Mouse (Mus musculus) stomach, embryonic 15.5 days (tissue): ENCODE results near the gene Cdyl. TPM values are rescaled to one million over a fixed set of nuclear protein-coding genes. Genes with fewer than 3 reads are reported as not detected.

Experiments used
- ATAC-seq: fragments of 200-750 bp; cut with Nextera tagmentation; 2 replicates; pipeline ENCODE4 v1.8.0; 2017; ENCODE audit warnings: low read depth, moderate number of reproducible peaks, moderate TSS enrichment; ENCODE audit not compliant: insufficient read depth, low FRiP score
- H3K27ac ChIP-seq: fragments of 300-500 bp; sonication (generic); 2 replicates; pipeline ENCODE4 v1.5.1; 2015; ENCODE audit warnings: mild to moderate bottlenecking, inconsistent platforms
- H3K27me3 ChIP-seq: fragments of 300-500 bp; sonication (generic); replicated peaks from 2 replicates; pipeline ENCODE4 v1.6.1; 2015; ENCODE audit warnings: inconsistent platforms
- H3K36me3 ChIP-seq: fragments of 300-500 bp; sonication (generic); 2 replicates; pipeline ENCODE4 v1.6.1; 2015; ENCODE audit warnings: inconsistent platforms
- H3K4me1 ChIP-seq: fragments of 300-500 bp; sonication (generic); 2 replicates; pipeline ENCODE4 v1.6.1; 2015; ENCODE audit warnings: inconsistent platforms
- H3K4me2 ChIP-seq: fragments of 300-500 bp; sonication (generic); 2 replicates; pipeline ENCODE4 v1.6.1; 2015; ENCODE audit warnings: mild to moderate bottlenecking, inconsistent platforms
- H3K4me3 ChIP-seq: fragments of 300-500 bp; sonication (generic); replicated peaks from 2 replicates; pipeline ENCODE4 v1.5.1; 2015; ENCODE audit warnings: inconsistent platforms
- H3K9ac ChIP-seq: fragments of 300-500 bp; sonication (generic); 2 replicates; pipeline ENCODE4 v1.6.1; 2015; ENCODE audit warnings: inconsistent platforms
- H3K9me3 ChIP-seq: fragments of 300-500 bp; sonication (generic); 2 replicates; pipeline ENCODE4 v1.6.1; 2016; ENCODE audit warnings: inconsistent platforms
- WGBS: fragments of 180-500 bp; shearing (Covaris S2); methylation state at CpG from one replicate; pipeline ENCODE4 v1.1.7; 2015; 5-methylcytosine and 5-hydroxymethylcytosine counted together
- polyA plus RNA-seq: library from polyadenylated mRNA; unstranded; fragments of >200 nt; fragmentation: Nextera tagmentation; extraction: Ambion mirVana; gene quantifications from 2 replicates; pipeline ENCODE4 v1.2.1, GENCODE M21; 2015

The Cdyl gene
- polyA plus RNA-seq, 1 experiment from 2014 or later, result 12.1 TPM

GRCm38 (mm10) chr13:35652851-35653250 is 6.8 kb upstream of the Cdyl start:
- Histone ChIP-seq H3K27me3 (no peaks in the 10 kb centered on the region), H3K36me3 (no peaks in the 10 kb centered on the region), H3K9ac (no peak overlapping the region), H3K4me3 (no peak overlapping the region), H3K9me3 (no peaks in the 10 kb centered on the region), H3K4me1 (no peaks in the 10 kb centered on the region), H3K4me2 (no peak overlapping the region), H3K27ac (no peak overlapping the region)
- WGBS, result 81% methylated on average over 4 of the region's 4 CpGs
- no peak for ATAC-seq

DNA sequence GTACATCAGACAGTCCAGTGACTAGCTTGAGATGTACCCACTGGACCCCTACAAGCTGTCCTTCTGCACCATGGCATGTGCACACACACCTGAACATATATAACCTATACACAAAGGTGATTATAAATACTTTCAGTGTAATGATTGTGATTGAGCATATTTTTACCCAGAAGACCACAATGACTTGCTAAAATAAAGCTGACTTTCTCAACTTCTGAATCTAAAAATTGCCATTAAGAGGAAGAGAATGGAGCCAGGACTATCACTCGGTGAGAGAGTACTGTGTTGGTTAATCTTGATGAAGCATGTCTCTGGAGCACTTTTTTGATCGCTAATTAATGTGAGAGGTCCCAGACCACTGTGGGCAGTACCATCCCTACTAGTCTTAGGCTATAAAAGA is 2.8 kb upstream of the Cdyl start:
- ATAC-seq, result no peak
- no peak overlapping the region for H3K4me3 ChIP-seq
- no peaks in the 10 kb centered on the region for H3K36me3 ChIP-seq
- H3K27ac ChIP-seq, result no peak overlapping the region
- H3K9ac ChIP-seq, result no peak overlapping the region
- WGBS, result 88% methylated on average over 2 of the region's 2 CpGs
- H3K4me1 ChIP-seq, result no peaks in the 10 kb centered on the region
- no peaks in the 10 kb centered on the region for H3K27me3 ChIP-seq
- no peak overlapping the region for H3K4me2 ChIP-seq
- no peaks in the 10 kb centered on the region for H3K9me3 ChIP-seq

DNA sequence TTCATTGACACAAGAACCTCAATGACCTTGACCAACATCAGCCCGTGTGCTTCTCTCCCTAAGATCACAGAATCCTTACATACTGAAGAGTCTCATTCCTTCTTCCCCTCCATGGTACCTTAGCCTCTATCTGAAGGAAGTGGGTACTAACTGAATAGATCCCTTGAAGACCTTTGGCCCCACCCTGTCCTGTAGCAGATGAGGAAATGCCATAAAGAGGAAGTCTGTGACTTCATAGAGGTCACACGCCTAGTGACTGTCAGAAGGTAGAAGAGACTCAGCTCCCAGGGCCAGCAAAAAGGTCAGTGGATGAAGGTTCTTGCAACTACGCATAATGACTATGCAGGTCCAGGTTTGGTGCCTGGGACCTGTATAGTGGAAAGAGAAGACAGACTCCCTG is 5.8 kb downstream of the Cdyl start:
- no peaks in the 10 kb centered on the region for H3K4me1 ChIP-seq
- H3K27ac ChIP-seq, result no peak overlapping the region
- H3K27me3 ChIP-seq, result no peaks in the 10 kb centered on the region
- ATAC-seq, result no peak
- H3K36me3 ChIP-seq, result no peaks in the 10 kb centered on the region
- WGBS, result 77% methylated on average over 3 of the region's 3 CpGs
- no peak overlapping the region for H3K4me3 ChIP-seq
- no peak overlapping the region for H3K4me2 ChIP-seq
- no peaks in the 10 kb centered on the region for H3K9me3 ChIP-seq
- H3K9ac ChIP-seq, result no peak overlapping the region

- H3K4me2 ChIP-seq, result no peak overlapping the region
- H3K36me3 ChIP-seq, result no peaks in the 10 kb centered on the region
- no peaks in the 10 kb centered on the region for H3K27me3 ChIP-seq
- no peak overlapping the region for H3K9ac ChIP-seq
- no peaks in the 10 kb centered on the region for H3K9me3 ChIP-seq
- H3K4me3 ChIP-seq, result no peak overlapping the region
- 64% methylated on average over 4 of the region's 4 CpGs for WGBS
- no peak overlapping the region for H3K27ac ChIP-seq
- H3K4me1 ChIP-seq, result no peaks in the 10 kb centered on the region
- no peak for ATAC-seq
Observed at GRCm38 (mm10) chr13:35669910-35670469, 10.4 kb downstream of the Cdyl start.

DNA sequence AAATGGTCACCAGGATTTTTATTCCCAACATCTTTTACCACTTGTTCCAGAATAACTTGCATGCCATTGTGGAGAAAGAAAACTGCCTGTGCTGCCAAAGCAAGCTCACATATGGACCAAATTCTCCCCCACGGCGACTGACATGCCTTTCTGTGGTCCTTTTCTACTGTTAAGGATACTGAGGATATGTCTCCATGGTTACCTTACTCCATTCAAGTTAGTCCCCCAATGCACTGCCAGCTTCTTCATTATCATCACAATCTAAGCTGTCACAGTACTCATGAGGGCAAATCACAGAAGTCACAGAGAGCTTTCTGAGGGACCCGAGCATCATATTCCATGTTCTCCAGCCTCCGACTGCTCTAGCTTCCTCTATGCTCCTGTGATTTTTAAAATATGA is 11.2 kb downstream of the Cdyl start:
- H3K9me3 ChIP-seq, result no peaks in the 10 kb centered on the region
- no peak overlapping the region for H3K4me3 ChIP-seq
- no peaks in the 10 kb centered on the region for H3K27me3 ChIP-seq
- H3K36me3 ChIP-seq, result no peaks in the 10 kb centered on the region
- H3K27ac ChIP-seq, result no peak overlapping the region
- 86% methylated on average over 4 of the region's 4 CpGs for WGBS
- no peaks in the 10 kb centered on the region for H3K4me1 ChIP-seq
- no peak overlapping the region for H3K9ac ChIP-seq
- no peak overlapping the region for H3K4me2 ChIP-seq
- no peak for ATAC-seq

DNA sequence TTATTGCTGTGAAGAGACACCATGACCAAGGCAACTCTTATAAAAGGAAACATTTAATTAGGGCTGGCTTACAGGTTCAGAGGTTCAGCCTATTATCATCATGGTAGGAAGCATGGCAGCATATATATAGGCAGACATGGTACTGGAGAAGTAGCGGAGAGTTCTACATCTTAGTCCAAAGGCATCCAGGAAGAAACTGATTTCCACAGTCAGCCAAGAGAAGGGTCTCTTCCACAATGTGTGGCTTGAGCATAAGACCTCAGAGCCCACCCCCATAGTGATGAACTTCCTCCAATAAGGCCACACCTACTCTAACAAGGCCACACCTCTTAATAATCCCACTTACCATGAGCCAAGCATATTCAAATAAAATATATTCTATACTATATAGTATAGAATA is 17.3 kb downstream of the Cdyl start:
- H3K4me2 ChIP-seq, result no peak overlapping the region
- H3K9ac ChIP-seq, result no peak overlapping the region
- 94% methylated on average over 1 of the region's 1 CpGs for WGBS
- no peaks in the 10 kb centered on the region for H3K27me3 ChIP-seq
- no peaks in the 10 kb centered on the region for H3K4me1 ChIP-seq
- H3K27ac ChIP-seq, result no peak overlapping the region
- no peaks in the 10 kb centered on the region for H3K9me3 ChIP-seq
- ATAC-seq, result peak; percentile 33; the same call in 1 of the 2 replicates
- no peak overlapping the region for H3K4me3 ChIP-seq
- H3K36me3 ChIP-seq, result no peaks in the 10 kb centered on the region

GRCm38 (mm10) chr13:35677433-35678051 is 17.9 kb downstream of the Cdyl start:
- Histone ChIP-seq H3K27ac (no peak overlapping the region), H3K9me3 (no peaks in the 10 kb centered on the region), H3K27me3 (no peaks in the 10 kb centered on the region), H3K4me2 (no peak overlapping the region; the same call in 1 of the 2 replicates), H3K36me3 (no peaks in the 10 kb centered on the region), H3K9ac (no peak overlapping the region), H3K4me3 (no peak overlapping the region), H3K4me1 (no peaks in the 10 kb centered on the region)
- WGBS, result 55% methylated on average over 7 of the region's 7 CpGs
- ATAC-seq, result peak; percentile 96

- WGBS, result 86% methylated on average over 6 of the region's 6 CpGs
- H3K4me3 ChIP-seq, result no peak overlapping the region
- no peak for ATAC-seq
Observed at GRCm38 (mm10) chr13:35678691-35679090, 19.1 kb downstream of the Cdyl start.

DNA sequence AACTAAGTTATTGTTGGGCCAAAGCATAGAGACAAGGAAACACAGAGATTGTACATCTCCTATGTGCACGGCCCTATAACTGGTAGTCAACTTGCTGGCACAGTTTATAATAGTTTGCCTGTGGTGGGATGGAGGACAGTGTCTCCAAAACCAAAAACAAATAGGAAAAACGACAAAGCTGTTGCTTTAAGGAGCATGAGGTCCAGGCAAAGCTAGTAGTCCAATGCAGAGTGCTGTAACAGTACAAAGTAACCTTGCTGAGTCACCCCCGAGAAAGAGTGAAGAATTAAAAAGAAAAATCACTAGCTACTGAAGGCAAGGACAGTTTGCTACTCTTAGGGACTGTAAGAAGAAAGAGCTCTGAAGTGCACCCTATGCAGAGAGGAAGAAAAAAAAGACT is 21.7 kb downstream of the Cdyl start:
- Histone ChIP-seq H3K4me3 (no peak overlapping the region), H3K4me2 (no peak overlapping the region), H3K9ac (no peak overlapping the region), H3K36me3 (no peaks in the 10 kb centered on the region), H3K4me1 (no peaks in the 10 kb centered on the region), H3K27ac (no peak overlapping the region), H3K27me3 (no peaks in the 10 kb centered on the region), H3K9me3 (no peaks in the 10 kb centered on the region)
- no peak for ATAC-seq
- 86% methylated on average over 3 of the region's 3 CpGs for WGBS

More at GRCm38 (mm10) chr13:35678691-35679090, 19.1 kb downstream of the Cdyl start:
- Histone ChIP-seq H3K27me3 (no peaks in the 10 kb centered on the region), H3K9ac (no peak overlapping the region), H3K27ac (no peak overlapping the region), H3K9me3 (no peaks in the 10 kb centered on the region), H3K36me3 (no peaks in the 10 kb centered on the region), H3K4me1 (no peaks in the 10 kb centered on the region), H3K4me2 (no peak overlapping the region)

DNA sequence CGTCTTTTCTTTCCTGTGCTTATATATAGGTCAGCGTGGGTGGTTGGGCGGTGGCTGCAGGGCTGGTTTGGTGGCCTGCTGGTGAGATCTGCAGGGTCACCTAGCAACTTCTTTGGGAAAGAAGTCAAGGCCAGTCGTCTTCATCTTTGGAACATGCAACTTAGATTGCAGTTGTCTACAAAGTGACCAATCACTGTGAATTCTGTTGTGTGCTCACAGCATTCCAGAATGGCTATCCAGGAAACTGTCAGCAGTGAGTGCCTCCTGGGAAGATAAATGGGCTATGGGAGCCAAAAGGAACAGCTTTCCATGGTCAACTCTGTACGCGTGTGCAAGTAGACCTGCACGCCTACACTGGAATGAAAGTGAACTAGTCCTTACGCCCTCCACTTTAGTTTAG is 26.6 kb downstream of the Cdyl start:
- Histone ChIP-seq H3K27me3 (no peaks in the 10 kb centered on the region), H3K4me1 (no peaks in the 10 kb centered on the region), H3K9ac (no peak overlapping the region), H3K36me3 (no peaks in the 10 kb centered on the region), H3K9me3 (no peaks in the 10 kb centered on the region), H3K27ac (no peak overlapping the region), H3K4me3 (no peak overlapping the region), H3K4me2 (no peak overlapping the region)
- no peak for ATAC-seq
- 56% methylated on average over 8 of the region's 8 CpGs for WGBS

- H3K36me3 ChIP-seq, result no peaks in the 10 kb centered on the region
- H3K9me3 ChIP-seq, result no peaks in the 10 kb centered on the region
- H3K4me3 ChIP-seq, result no peak overlapping the region
- no peaks in the 10 kb centered on the region for H3K4me1 ChIP-seq
- no peak for ATAC-seq
- no peak overlapping the region for H3K9ac ChIP-seq
- H3K27ac ChIP-seq, result no peak overlapping the region
- no peak overlapping the region for H3K4me2 ChIP-seq
- no peaks in the 10 kb centered on the region for H3K27me3 ChIP-seq
- WGBS, result 82% methylated on average over 3 of the region's 3 CpGs
Observed at GRCm38 (mm10) chr13:35689560-35689959, 29.9 kb downstream of the Cdyl start.

DNA sequence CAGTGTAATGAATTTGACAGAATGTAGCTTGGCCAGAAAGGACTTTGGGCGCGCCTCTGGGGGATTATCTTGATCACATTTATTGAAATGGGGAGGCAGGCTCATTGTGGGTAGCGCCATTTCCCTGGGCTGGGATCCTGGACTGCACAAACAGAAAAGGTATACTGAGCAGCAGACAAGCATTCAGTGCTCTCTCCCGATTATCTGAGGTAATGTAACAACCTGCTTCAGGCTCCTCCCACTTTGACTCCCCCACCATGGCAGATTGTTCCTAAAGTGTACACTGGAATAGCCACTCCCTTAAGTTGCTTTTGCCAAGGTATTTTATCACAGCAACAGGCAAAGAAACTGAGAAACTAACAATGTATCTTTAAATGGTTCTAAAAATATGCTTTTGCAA is 58.0 kb downstream of the Cdyl start:
- no peak for ATAC-seq
- 86% methylated on average over 4 of the region's 4 CpGs for WGBS
- H3K27ac ChIP-seq, result no peak overlapping the region
- H3K27me3 ChIP-seq, result no peaks in the 10 kb centered on the region
- H3K4me2 ChIP-seq, result no peak overlapping the region
- no peaks in the 10 kb centered on the region for H3K4me1 ChIP-seq
- no peaks in the 10 kb centered on the region for H3K36me3 ChIP-seq
- H3K4me3 ChIP-seq, result no peak overlapping the region
- no peaks in the 10 kb centered on the region for H3K9me3 ChIP-seq
- H3K9ac ChIP-seq, result no peak overlapping the region

DNA sequence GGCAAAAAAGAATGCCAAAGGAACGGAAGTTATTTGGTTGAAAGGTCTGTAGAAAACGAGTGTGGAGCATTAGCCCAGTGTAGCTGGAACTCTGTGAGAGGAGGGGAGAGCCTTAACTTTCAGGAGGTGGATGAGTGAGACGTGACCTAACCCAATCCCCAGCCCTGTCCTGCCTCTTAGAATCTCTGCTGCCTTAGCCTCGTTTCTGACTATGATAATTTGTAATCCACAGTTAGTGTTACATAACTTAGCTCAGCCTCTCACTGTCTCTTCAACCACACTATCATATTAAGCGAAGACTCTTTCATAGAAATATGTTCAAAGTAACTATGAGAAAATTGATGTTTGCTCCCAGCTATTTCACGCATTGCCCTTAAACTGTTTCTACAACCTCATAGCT is 59.9 kb downstream of the Cdyl start:
- H3K4me3 ChIP-seq, result no peak overlapping the region
- 80% methylated on average over 6 of the region's 6 CpGs for WGBS

More for the DNA sequence above, 59.9 kb downstream of the Cdyl start:
- no peaks in the 10 kb centered on the region for H3K9me3 ChIP-seq
- no peaks in the 10 kb centered on the region for H3K4me1 ChIP-seq
- no peak for ATAC-seq
- H3K9ac ChIP-seq, result no peak overlapping the region
- H3K27ac ChIP-seq, result no peak overlapping the region
- no peaks in the 10 kb centered on the region for H3K27me3 ChIP-seq
- no peaks in the 10 kb centered on the region for H3K36me3 ChIP-seq
- H3K4me2 ChIP-seq, result no peak overlapping the region
